Mouse (Mus musculus) urinary bladder, adult 2 months (tissue): ENCODE results near the gene Tomm70a. TPM values are rescaled to one million over a fixed set of nuclear protein-coding genes. Genes with fewer than 3 reads are reported as not detected.
A peak's percentile ranks its signal among the peaks of the same experiment; 100 is the strongest.

ENCODE experiments used
- DNase-seq: peaks from one replicate; pipeline ENCODE4 v3.0.0; 2022; ENCODE audit warnings: low spot score
- polyA plus RNA-seq: library from polyadenylated mRNA; depleted of rRNA; stranded (reverse); fragments of >200 nt; gene quantifications from 2 replicates; pipeline ENCODE4 v1.2.3, GENCODE M21; 2012; rRNA removed

Gene Tomm70a
- polyA plus RNA-seq = 29.8 and 31.5 TPM in 2 replicates

GRCm38 (mm10) chr16:57120913-57121815 is at the start of gene Tomm70a:
Gene Tomm70a (plus strand): TSS chr16:57121703.
- DNase-seq = peak; percentile 90

GRCm38 (mm10) chr16:57075986-57076385 is 45.5 kb upstream of the Tomm70a start:
- DNase-seq = no peak

- DNase-seq = no peak
Observed at GRCm38 (mm10) chr16:57079577-57079976, 41.9 kb upstream of the Tomm70a start.

- no peak for DNase-seq
Observed at GRCm38 (mm10) chr16:57092460-57092859, 29.0 kb upstream of the Tomm70a start.

GRCm38 (mm10) chr16:57092911-57093605 is 28.4 kb upstream of the Tomm70a start:
- no peak for DNase-seq

- no peak for DNase-seq
Observed at GRCm38 (mm10) chr16:57098468-57099144, 22.9 kb upstream of the Tomm70a start.

- DNase-seq = no peak
Observed at GRCm38 (mm10) chr16:57099572-57100237, 21.8 kb upstream of the Tomm70a start.

GRCm38 (mm10) chr16:57101174-57101573 is 20.3 kb upstream of the Tomm70a start:
- DNase-seq = no peak

GRCm38 (mm10) chr16:57106185-57106960 is 15.1 kb upstream of the Tomm70a start:
- no peak for DNase-seq

- DNase-seq = no peak
Observed at GRCm38 (mm10) chr16:57116066-57116465, 5.4 kb upstream of the Tomm70a start.

GRCm38 (mm10) chr16:57117562-57117961 is 3.9 kb upstream of the Tomm70a start:
- no peak for DNase-seq

- DNase-seq = no peak
Observed at GRCm38 (mm10) chr16:57121816-57122415, 413 bp downstream of the Tomm70a start.

GRCm38 (mm10) chr16:57122682-57123445 is 1.4 kb downstream of the Tomm70a start:
- DNase-seq = no peak

- DNase-seq = no peak
Observed at GRCm38 (mm10) chr16:57126268-57126667, 4.8 kb downstream of the Tomm70a start.

- DNase-seq = no peak
Observed at GRCm38 (mm10) chr16:57127825-57128224, 6.3 kb downstream of the Tomm70a start.

- DNase-seq = no peak
Observed at GRCm38 (mm10) chr16:57130752-57131400, 9.4 kb downstream of the Tomm70a start.

- DNase-seq = no peak
Observed at GRCm38 (mm10) chr16:57131544-57131943, 10.0 kb downstream of the Tomm70a start.

GRCm38 (mm10) chr16:57132326-57132725 is 10.8 kb downstream of the Tomm70a start:
- no peak for DNase-seq

- DNase-seq = no peak
Observed at GRCm38 (mm10) chr16:57133611-57134010, 12.1 kb downstream of the Tomm70a start.
